Mouse (Mus musculus) splenic B cell, adult 2 months (primary cell): Measurements from ENCODE around the gene Cklf.

Experiments used
- DNase-seq: peaks from one replicate; pipeline ENCODE4 v3.0.0-alpha.2; 2011; ENCODE audit warnings: low read depth, low spot score
- H3K27me3 ChIP-seq: 2 replicates; pipeline ENCODE4 v1.6.1; 2012; ENCODE audit warnings: mild to moderate bottlenecking, low read length, moderate library complexity, mixed read lengths; ENCODE audit not compliant: control insufficient read depth, poor library complexity, insufficient read depth, severe bottlenecking
- H3K36me3 ChIP-seq: 2 replicates; pipeline ENCODE4 v1.6.1; 2012; ENCODE audit warnings: mild to moderate bottlenecking, low read length, moderate library complexity, mixed read lengths; ENCODE audit not compliant: control insufficient read depth, poor library complexity, insufficient read depth, severe bottlenecking

The Cklf gene

DNA sequence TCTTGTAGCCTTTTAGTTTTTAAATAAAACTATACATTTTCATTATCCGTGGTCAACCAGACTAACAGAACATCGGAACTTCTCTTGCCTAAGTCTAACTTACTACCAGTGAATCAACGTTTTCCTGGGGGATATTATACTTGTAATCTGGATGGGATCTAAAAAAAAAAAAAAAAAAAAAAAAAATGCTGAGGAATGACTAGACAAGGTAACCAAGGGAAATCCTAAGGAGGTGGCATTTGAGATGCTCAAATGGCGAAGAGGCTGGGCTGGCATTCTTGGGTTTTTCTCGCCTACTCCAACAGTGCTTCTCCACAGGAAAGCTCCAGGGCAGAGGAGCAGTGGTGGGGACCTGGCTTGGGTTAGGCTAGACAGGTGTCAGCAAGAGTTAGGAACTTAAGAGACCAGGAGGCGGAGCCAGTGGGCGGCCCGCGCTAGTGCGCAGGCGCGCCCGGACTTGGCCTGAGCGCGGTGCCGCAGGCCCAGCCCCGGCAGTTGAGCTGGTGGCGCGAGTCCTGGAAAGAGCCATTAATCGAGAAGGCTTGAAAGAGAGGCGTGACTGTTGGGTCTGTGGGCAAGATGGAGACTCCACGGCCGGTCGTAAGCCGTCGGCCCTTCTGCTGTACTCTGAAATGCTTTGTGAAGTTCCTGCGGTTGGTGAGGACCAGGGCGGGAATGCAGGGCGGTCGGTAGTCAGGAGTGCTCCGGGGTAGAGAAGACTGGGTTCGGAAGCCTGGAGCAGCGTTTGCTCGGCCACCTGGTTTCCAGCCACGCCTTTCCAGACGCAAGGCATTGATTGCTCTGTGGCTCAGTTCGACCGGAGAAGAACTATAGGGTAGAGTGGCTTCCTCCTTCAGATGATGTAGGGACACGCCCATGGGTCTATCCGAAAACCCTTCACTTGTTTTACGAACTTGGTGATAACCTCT, at the start of gene Cklf:
Gene Cklf, plus strand, starts transcription at position 423 of the 929 bp plus-strand sequence.
- no peaks in the 10 kb centered on the region for H3K36me3 ChIP-seq
- peak; percentile 95 for DNase-seq
- no peaks in the 10 kb centered on the region for H3K27me3 ChIP-seq

DNA sequence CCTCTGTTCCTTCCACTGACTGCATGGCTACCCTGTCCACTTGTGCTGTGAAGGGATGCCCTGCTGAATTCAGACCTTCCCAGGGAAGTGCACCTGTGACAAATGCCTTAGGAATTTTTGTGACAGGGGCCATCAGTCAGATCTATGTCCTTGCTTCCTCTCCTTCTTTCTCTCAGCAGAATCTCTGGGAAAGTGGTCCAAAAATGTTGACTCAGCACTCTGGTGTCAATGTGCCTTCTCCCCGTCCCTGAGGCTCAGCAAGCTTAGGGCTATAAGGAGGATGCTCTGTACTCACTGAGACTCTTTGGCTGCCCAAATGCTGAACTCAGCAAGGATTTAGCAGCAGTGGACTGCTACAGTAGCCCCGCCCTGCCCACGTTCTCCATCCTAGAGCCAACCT, 49.0 kb upstream of the Cklf start:
- DNase-seq = no peak
- no peaks in the 10 kb centered on the region for H3K27me3 ChIP-seq
- H3K36me3 ChIP-seq = no peaks in the 10 kb centered on the region

DNA sequence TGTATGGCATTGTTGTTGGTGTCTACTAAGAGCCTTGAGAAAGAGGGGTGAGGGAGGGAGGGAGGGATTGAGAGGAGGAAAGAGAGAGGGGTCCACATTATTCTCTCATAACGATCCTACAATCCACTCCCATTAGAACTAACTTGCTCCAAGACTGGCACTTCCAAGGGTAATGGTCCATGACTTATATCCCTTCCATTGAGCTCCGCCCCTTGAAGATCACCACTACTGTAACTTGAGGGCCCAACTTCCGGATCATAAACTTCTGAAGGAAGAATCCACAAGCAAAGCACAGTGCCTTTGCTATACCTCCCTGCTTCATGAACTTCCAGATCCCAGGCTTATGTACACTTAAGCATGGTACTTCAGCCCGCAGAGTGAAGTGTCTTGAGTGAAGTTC, 48.3 kb upstream of the Cklf start:
- Histone ChIP-seq H3K27me3 (no peaks in the 10 kb centered on the region), H3K36me3 (no peaks in the 10 kb centered on the region)
- no peak for DNase-seq

DNA sequence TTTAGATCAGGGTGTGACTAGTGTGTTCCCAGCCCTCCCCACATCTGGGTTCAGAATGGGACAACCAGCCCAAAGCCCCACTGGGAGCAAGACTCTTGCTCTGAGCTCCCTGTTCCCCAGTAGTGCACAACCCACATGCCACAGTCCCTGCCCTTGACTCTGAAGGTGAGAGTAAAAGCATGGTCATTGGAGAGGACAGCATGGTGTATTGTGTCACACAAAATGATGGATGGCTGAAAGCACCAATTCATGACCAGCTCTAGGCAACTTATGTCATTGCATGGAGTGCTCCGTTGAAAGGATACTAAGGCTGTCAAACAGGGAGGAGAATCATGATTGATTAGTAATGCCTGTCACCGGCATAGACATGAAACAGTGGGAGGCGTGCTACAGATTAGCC, 45.4 kb upstream of the Cklf start:
- Histone ChIP-seq H3K27me3 (no peaks in the 10 kb centered on the region), H3K36me3 (no peaks in the 10 kb centered on the region)
- no peak for DNase-seq

DNA sequence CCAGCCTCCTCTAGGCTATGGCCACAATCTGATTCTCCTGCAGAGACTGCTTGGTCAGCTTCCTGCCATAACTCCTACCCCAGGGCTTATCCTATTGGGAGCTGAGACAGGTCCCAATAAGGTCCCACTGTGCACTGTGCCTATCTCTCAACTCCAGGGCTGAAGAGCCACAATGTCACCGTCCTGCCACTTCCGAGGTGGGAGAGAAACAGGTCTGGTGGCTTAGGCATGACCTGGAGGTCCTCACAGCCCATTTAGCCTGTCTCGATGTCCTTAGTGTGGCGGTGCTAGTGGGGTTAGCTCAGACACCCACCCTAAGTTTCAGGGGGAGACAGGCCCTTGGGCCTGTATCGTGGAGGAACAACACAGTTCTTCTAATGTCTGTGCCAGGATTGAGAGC, 33.1 kb upstream of the Cklf start:
- H3K36me3 ChIP-seq = no peaks in the 10 kb centered on the region
- no peak for DNase-seq
- no peaks in the 10 kb centered on the region for H3K27me3 ChIP-seq

DNA sequence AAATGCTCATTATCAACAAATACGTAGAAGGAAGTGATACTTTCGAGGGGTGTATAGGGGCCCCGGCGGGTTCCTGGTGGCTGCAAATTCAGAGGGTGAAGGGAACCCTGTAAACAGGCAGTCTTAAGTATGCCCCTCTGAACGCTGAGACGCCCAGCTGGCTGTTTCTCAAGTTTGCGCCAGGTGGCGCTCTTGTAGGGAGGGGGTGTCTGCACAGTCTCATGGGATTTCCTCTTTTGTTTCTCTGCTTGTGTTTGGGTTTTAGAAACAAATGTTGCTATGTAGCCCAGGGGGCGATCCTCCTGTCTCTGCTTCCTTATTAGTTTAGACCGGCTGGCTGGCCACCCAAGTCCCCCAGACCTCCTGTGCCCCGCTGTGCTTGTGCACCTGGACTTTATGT, 31.6 kb upstream of the Cklf start:
- Histone ChIP-seq H3K27me3 (no peaks in the 10 kb centered on the region), H3K36me3 (no peaks in the 10 kb centered on the region)
- DNase-seq = peak; percentile 81

DNA sequence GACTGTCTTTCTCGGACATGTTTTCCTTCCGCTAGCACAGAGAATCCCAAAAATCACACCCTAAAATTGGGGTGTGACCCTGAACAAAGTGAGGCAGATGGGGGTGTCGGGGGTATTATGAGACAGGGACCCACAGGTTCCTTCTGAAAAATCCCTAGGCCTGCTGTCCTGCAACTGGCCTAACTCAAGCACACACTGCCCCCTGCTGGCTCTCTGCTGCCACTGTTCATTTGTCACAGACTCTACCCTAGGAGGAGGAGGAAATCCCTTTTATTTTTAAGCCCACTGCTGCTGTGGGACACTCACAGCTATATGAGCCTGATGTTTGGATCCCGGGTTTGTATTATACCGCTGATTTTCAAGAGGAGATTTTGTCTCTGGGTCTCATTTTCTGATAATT, 30.9 kb upstream of the Cklf start:
- H3K27me3 ChIP-seq = no peaks in the 10 kb centered on the region
- no peaks in the 10 kb centered on the region for H3K36me3 ChIP-seq
- peak; percentile 86 for DNase-seq

DNA sequence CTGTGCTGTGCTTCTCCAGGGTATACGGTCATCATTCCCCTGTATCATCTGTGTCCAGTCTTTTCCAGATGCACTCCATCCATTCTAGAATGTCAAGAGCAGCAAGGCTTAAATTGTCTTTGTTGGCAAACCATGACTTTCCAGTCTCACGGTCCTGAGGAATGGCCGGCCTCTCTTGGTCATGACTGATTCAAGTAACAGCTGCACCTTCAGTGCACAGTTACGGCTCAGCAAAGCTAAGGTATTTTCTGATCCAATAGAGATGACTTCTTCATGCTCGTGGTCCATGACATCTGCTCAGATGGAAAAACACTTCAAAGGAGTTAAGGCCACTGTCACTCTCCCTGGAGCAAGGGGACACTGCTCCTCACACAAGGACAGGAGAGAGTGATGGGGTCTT, 23.6 kb upstream of the Cklf start:
- H3K36me3 ChIP-seq = peaks cover 15% of the 10 kb centered on the region; the same call in 1 of the 2 replicates
- DNase-seq = no peak

DNA sequence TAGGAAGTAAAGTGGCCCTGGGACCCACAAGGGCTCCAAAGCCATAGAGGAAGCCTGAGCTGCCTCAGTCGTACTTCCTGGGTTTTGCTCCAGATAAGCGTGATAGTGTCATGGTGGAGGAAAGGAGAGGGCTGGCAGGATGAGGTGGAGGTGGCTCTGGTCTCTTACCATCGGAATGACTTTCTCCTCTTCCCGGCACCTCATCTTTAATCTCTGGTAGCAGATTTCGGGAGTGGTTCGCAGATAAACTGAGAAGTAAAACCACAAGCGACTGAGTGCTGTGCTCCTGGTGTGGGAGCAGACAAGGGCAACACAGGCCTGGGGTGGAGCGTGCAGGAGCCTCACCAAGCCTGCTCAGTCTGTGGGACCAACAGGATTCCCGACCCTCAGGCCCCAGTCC, 20.3 kb upstream of the Cklf start:
- no peaks in the 10 kb centered on the region for H3K27me3 ChIP-seq

More for the DNA sequence above, 23.6 kb upstream of the Cklf start:
- no peaks in the 10 kb centered on the region for H3K27me3 ChIP-seq

DNA sequence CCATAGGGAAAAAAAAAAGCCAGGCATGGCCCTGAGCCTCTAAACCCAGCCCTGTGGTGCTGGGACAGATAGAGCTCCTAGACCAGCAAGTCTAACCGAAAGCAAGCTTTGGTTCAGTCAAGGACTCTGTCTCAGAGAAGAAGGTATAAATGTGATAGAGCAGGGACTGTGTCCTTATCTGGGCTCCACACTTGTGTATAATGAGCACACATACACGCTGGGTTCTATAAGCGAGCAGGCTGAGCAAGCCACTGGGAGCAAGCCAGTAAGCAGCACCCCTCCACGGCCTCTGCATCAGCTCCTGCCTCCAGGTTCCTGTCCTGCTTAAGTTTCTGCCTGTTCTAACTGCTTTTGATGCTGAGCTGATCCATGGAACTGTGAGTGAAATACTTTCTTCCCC, 18.6 kb upstream of the Cklf start:
- DNase-seq = no peak
- peaks cover 16% of the 10 kb centered on the region for H3K36me3 ChIP-seq
- H3K27me3 ChIP-seq = no peaks in the 10 kb centered on the region

More for the DNA sequence above, 20.3 kb upstream of the Cklf start:
- DNase-seq = no peak
- peaks cover 16% of the 10 kb centered on the region; the same call in 1 of the 2 replicates for H3K36me3 ChIP-seq

DNA sequence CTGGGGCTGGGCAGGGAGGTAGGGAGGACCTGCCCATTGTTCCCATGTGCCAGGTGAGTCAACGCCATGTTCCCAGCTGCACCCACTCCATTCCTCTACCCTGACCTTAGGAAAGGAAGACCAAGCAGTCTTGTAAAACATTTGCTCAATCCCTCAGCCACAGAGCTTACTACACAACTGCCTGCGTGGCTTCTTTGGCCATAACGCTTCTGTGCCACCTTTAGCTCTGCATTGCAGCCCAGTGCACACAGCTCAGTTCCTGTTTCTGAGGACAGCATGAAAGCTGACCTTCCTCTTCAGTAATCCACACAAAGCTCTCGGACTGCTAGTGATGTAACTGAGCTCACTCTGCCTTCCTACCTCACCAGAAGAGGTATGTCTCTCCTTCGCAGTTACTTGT, 17.7 kb upstream of the Cklf start:
- Histone ChIP-seq H3K27me3 (no peaks in the 10 kb centered on the region), H3K36me3 (peaks cover 16% of the 10 kb centered on the region)
- peak; percentile 65 for DNase-seq

DNA sequence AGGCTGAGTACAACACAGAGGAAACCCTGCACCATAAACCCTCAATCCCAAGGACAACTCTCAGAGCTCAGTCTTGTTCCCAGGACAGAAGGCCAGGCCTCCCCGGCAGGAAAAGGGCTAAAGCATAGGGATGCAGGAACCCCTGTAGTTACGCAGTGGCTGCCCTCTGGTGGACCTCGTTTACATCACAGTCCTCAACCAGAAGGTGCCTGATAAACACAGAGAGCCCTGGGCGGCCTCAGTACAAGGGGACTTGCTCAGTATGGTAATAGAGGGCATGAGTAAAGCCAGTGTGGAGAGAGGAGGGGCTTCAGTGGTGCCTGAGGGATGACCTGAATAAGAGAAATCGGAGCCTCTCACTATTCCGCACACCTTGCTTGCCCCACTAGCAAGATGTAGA, 16.1 kb upstream of the Cklf start:
- no peak for DNase-seq
- Histone ChIP-seq H3K27me3 (no peaks in the 10 kb centered on the region), H3K36me3 (peaks cover 11% of the 10 kb centered on the region)

DNA sequence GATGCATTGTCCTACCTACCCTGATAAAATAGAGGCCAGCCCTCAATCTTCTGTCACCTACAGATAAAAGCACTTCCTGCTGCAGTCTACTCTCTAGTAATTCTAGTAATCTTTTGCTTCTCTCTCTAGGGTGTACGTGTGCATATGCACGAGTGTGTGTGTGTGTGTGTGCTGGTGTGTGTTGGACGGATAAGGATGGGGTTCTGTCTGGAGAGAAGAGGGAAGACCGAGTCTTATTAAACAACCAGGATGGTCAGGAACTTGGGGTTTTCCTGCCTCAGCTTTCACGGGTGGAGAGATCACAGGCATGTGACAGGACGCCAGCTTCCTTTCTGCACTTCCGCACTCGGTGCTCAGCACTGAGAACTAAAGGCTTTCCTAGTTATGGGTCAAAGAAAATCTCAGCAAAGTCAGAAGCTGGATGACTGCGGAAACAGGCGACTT, 11.2 kb upstream of the Cklf start:
- Histone ChIP-seq H3K27me3 (no peaks in the 10 kb centered on the region), H3K36me3 (peaks cover 6% of the 10 kb centered on the region)
- DNase-seq = peak; percentile 83

DNA sequence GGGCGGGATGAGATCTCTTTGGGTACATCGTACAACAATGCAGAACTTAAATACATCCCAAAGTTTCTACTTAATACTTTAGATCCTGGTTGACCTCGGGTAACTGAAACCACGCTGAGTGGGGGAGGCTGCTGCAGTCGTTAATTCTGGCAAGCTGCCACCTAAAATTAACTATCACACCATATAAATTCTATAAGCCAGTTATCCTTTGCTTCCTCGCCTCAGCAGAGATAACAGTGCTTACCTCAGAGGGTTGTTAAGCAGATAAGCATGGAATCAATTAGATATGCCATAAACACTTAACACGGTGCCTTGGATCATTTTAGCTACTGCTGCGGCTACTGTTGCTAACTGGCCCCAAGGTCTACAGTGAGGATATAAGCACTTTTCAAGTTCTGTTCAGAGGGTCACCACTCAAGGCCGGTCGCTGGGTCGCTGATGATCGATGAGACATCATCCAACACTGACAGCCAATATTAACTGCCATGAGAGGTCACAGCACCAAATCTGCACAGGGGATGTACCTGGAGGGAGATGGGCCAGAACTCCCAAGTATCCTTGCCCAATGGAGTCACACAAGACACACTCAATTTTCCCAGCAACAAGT, 8.5 kb upstream of the Cklf start:
- no peaks in the 10 kb centered on the region for H3K27me3 ChIP-seq
- DNase-seq = no peak
- peaks cover 7% of the 10 kb centered on the region for H3K36me3 ChIP-seq

DNA sequence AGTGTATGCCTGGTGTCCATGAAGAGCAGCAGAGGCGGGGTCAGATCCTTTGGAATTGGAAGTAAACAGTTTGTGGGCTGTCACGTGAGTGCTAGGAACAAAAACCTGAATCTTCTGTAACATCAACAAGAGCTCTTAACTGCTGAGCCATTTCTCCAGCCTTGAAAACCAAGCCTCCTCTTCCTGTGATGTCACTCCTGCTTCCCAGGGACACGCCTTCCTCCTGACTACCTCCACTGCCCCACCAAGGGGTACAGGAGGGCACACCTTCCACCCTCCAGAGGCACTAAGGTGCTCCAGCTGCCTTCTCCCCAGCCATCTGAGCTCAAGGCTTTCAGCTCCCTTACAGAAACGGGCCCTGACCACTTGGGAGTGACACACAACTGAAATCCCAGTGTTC, 4.0 kb upstream of the Cklf start:
- no peak for DNase-seq
- no peaks in the 10 kb centered on the region for H3K27me3 ChIP-seq
- H3K36me3 ChIP-seq = peaks cover 5% of the 10 kb centered on the region
